Mouse (Mus musculus) gastrocnemius, postnatal 10 days (tissue): ENCODE results near the gene Clpp. TPM values are rescaled to one million over a fixed set of nuclear protein-coding genes. Genes with fewer than 3 reads are reported as not detected.

Source experiments
- DNase-seq: peaks from one replicate; pipeline ENCODE4 v3.0.0; 2021; ENCODE audit warnings: mixed read lengths
- total RNA-seq, 2 experiments: library from RNA; stranded (reverse); gene quantifications; 2 replicates each; pipeline ENCODE4 v1.2.3; 2021

Clpp gene
- total RNA-seq, 2 experiments from 2014 or later, result 32.7 to 34.9 TPM

- no peak for DNase-seq
Measured at GRCm38 (mm10) chr17:56986105-56986805, 3.9 kb upstream of the Clpp start.

- no peak for DNase-seq
Measured at GRCm38 (mm10) chr17:56988441-56988840, 1.7 kb upstream of the Clpp start.

GRCm38 (mm10) chr17:56988921-56989430 lies 1.1 kb upstream of the Clpp start:
- no peak for DNase-seq

GRCm38 (mm10) chr17:56989467-56990114 lies 514 bp upstream of the Clpp start:
- peak; percentile 62 for DNase-seq

GRCm38 (mm10) chr17:56990966-56991365 lies 861 bp downstream of the Clpp start:
- no peak for DNase-seq

GRCm38 (mm10) chr17:56995046-56995445 lies 4.9 kb downstream of the Clpp start:
- no peak for DNase-seq

GRCm38 (mm10) chr17:56996506-56996905 lies 6.4 kb downstream of the Clpp start:
- DNase-seq, result no peak

- DNase-seq, result peak; percentile 87
Measured at GRCm38 (mm10) chr17:56997029-56997667, 7.0 kb downstream of the Clpp start, which contains the start of gene Alkbh7. Gene Alkbh7, plus strand, starts transcription at chr17:56997339.

- DNase-seq, result no peak
Measured at GRCm38 (mm10) chr17:56999414-56999813, 9.3 kb downstream of the Clpp start.

GRCm38 (mm10) chr17:56999968-57000609 lies 10.0 kb downstream of the Clpp start, which contains the start of gene Pspn:
Gene Pspn, minus strand, starts transcription at chr17:57000018.
- DNase-seq, result no peak

- no peak for DNase-seq
Measured at GRCm38 (mm10) chr17:57001228-57001627, 11.1 kb downstream of the Clpp start.

- DNase-seq, result no peak
Measured at GRCm38 (mm10) chr17:57003994-57004393, 13.9 kb downstream of the Clpp start.

- DNase-seq, result no peak
Measured at GRCm38 (mm10) chr17:57007137-57007905, 17.2 kb downstream of the Clpp start.

- no peak for DNase-seq
Measured at GRCm38 (mm10) chr17:57010911-57011235, 20.8 kb downstream of the Clpp start.

- peak; percentile 87 for DNase-seq
Measured at GRCm38 (mm10) chr17:57011236-57012141, 21.4 kb downstream of the Clpp start, which contains the start of the genes Gtf2f1 and Gm17949. Gene Gtf2f1, minus strand, starts transcription at chr17:57011288. Gene Gm17949, plus strand, starts transcription at chr17:57011469.

- no peak for DNase-seq
Measured at GRCm38 (mm10) chr17:57012245-57012795, 22.2 kb downstream of the Clpp start.

- no peak for DNase-seq
Measured at GRCm38 (mm10) chr17:57019693-57020092, 29.6 kb downstream of the Clpp start.

GRCm38 (mm10) chr17:57020960-57021359 lies 30.9 kb downstream of the Clpp start:
- DNase-seq, result no peak

- DNase-seq, result no peak
Measured at GRCm38 (mm10) chr17:57027471-57027870, 37.4 kb downstream of the Clpp start.

- no peak for DNase-seq
Measured at GRCm38 (mm10) chr17:57029691-57030090, 39.6 kb downstream of the Clpp start.
